Mouse (Mus musculus) embryo, embryonic 9.5 days (tissue): ENCODE measurements around the gene D630003M21Rik.

Experiments
- DNase-seq: peaks from one replicate; pipeline ENCODE4 v3.0.0-alpha.2; 2017; ENCODE audit errors: extremely low spot score

The D630003M21Rik gene

GRCm38 (mm10) chr2:158197971-158198370, 31.1 kb downstream of the D630003M21Rik start:
- no peak for DNase-seq

- DNase-seq = no peak
Observed at GRCm38 (mm10) chr2:158194945-158195640, 33.9 kb downstream of the D630003M21Rik start.

- DNase-seq = no peak
Observed at GRCm38 (mm10) chr2:158193611-158194336, 35.2 kb downstream of the D630003M21Rik start.

- no peak for DNase-seq
Observed at GRCm38 (mm10) chr2:158191098-158191497, 37.9 kb downstream of the D630003M21Rik start.

GRCm38 (mm10) chr2:158189451-158189850, 39.6 kb downstream of the D630003M21Rik start:
- no peak for DNase-seq

GRCm38 (mm10) chr2:158186206-158186871, 42.7 kb downstream of the D630003M21Rik start:
- DNase-seq = no peak

- no peak for DNase-seq
Observed at GRCm38 (mm10) chr2:158183266-158183665, 45.8 kb downstream of the D630003M21Rik start.

GRCm38 (mm10) chr2:158181932-158182331, 47.1 kb downstream of the D630003M21Rik start:
- DNase-seq = no peak

GRCm38 (mm10) chr2:158180797-158181196, 48.2 kb downstream of the D630003M21Rik start:
- peak; percentile 66 for DNase-seq

GRCm38 (mm10) chr2:158179370-158180111, 49.5 kb downstream of the D630003M21Rik start:
- no peak for DNase-seq

GRCm38 (mm10) chr2:158178696-158179369, 50.2 kb downstream of the D630003M21Rik start:
- DNase-seq = peak; percentile 91

GRCm38 (mm10) chr2:158178139-158178538, 50.9 kb downstream of the D630003M21Rik start:
- no peak for DNase-seq

- DNase-seq = no peak
Observed at GRCm38 (mm10) chr2:158177574-158177973, 51.4 kb downstream of the D630003M21Rik start.

GRCm38 (mm10) chr2:158176763-158177162, 52.3 kb downstream of the D630003M21Rik start:
- no peak for DNase-seq

- DNase-seq = no peak
Observed at GRCm38 (mm10) chr2:158175433-158175832, 53.6 kb downstream of the D630003M21Rik start.

GRCm38 (mm10) chr2:158174958-158175357, 54.1 kb downstream of the D630003M21Rik start:
- DNase-seq = no peak

GRCm38 (mm10) chr2:158174438-158174837, 54.6 kb downstream of the D630003M21Rik start:
- DNase-seq = no peak

GRCm38 (mm10) chr2:158170394-158170793, 58.6 kb downstream of the D630003M21Rik start:
- DNase-seq = no peak

- no peak for DNase-seq
Observed at GRCm38 (mm10) chr2:158169771-158170170, 59.3 kb downstream of the D630003M21Rik start.

GRCm38 (mm10) chr2:158169351-158169750, 59.7 kb downstream of the D630003M21Rik start:
- no peak for DNase-seq

- DNase-seq = no peak
Observed at GRCm38 (mm10) chr2:158168741-158169211, 60.2 kb downstream of the D630003M21Rik start.
